Mouse (Mus musculus) stomach, postnatal 0 days (tissue): ENCODE measurements around the gene Gstp1. TPM values are rescaled to one million over a fixed set of nuclear protein-coding genes. Genes with fewer than 3 reads are reported as not detected.

Experiments used
- ATAC-seq: fragments of 200-750 bp; cut with Nextera tagmentation; 2 replicates; pipeline ENCODE4 v1.8.0; 2017; ENCODE audit not compliant: low FRiP score, low TSS enrichment
- DNase-seq: peaks from one replicate; pipeline ENCODE4 v3.0.0-alpha.2; 2016; ENCODE audit warnings: low spot score
- H3K27ac ChIP-seq: fragments of 300-500 bp; sonication (generic); replicated peaks from 2 replicates; pipeline ENCODE4 v1.5.1; 2014; ENCODE audit warnings: mild to moderate bottlenecking, control low read depth
- H3K27me3 ChIP-seq: fragments of 300-500 bp; sonication (generic); 2 replicates; pipeline ENCODE4 v1.6.1; 2014; ENCODE audit warnings: low read length; ENCODE audit not compliant: control insufficient read depth, insufficient read depth
- H3K36me3 ChIP-seq: fragments of 300-500 bp; sonication (generic); 2 replicates; pipeline ENCODE4 v1.6.1; 2014; ENCODE audit warnings: low read length, mixed read lengths; ENCODE audit not compliant: control insufficient read depth, insufficient read depth
- H3K4me1 ChIP-seq: fragments of 300-500 bp; sonication (generic); replicated peaks from 2 replicates; pipeline ENCODE4 v1.6.1; 2014; ENCODE audit warnings: antibody characterized with exemption; ENCODE audit not compliant: control insufficient read depth, insufficient read depth
- H3K4me2 ChIP-seq: fragments of 300-500 bp; sonication (generic); replicated peaks from 2 replicates; pipeline ENCODE4 v1.6.1; 2014; ENCODE audit warnings: low read depth, mild to moderate bottlenecking, control low read depth, moderate library complexity
- H3K4me3 ChIP-seq: fragments of 300-500 bp; sonication (generic); 2 replicates; pipeline ENCODE4 v1.5.1; 2014; ENCODE audit warnings: low read depth, low read length, control low read depth
- H3K9ac ChIP-seq: fragments of 300-500 bp; sonication (generic); 2 replicates; pipeline ENCODE4 v1.6.1; 2014; ENCODE audit warnings: mild to moderate bottlenecking, low read length, control low read depth, mixed read lengths
- H3K9me3 ChIP-seq: fragments of 300-500 bp; sonication (generic); 2 replicates; pipeline ENCODE4 v1.6.1; 2016; ENCODE audit warnings: low read length; ENCODE audit not compliant: control insufficient read depth
- CTCF ChIP-seq: IDR thresholded peaks from 2 replicates; pipeline ENCODE4 v1.5.1; 2016; ENCODE audit warnings: antibody characterized with exemption, low read depth, mild to moderate bottlenecking, moderate library complexity
- EP300 ChIP-seq: optimal IDR thresholded peaks from 2 replicates; pipeline ENCODE3; 2016; ENCODE audit warnings: antibody characterized with exemption
- WGBS: fragments of 180-500 bp; shearing (Covaris S2); extraction: QIAGEN DNeasy Blood & Tissue Kit; methylation state at CpG from one replicate; pipeline ENCODE4 v1.1.7; 2014; 5-methylcytosine and 5-hydroxymethylcytosine counted together
- polyA plus RNA-seq: library from polyadenylated mRNA; unstranded; fragments of >200 nt; fragmentation: Nextera tagmentation; extraction: Ambion mirVana; gene quantifications from 2 replicates; pipeline ENCODE4 v1.2.1, GENCODE M21; 2015

Gstp1 gene
- polyA plus RNA-seq, 1 experiment from 2014 or later = 1,081 TPM

GRCm38 (mm10) chr19:4018743-4019583 lies 18.8 kb downstream of the Gstp1 start:
- DNase-seq = peak; percentile 87
- Histone ChIP-seq H3K9me3 (no peaks in the 10 kb centered on the region), H3K4me1 (no peaks in the 10 kb centered on the region), H3K27me3 (no peaks in the 10 kb centered on the region), H3K27ac (peak overlapping the region; percentile 53), H3K36me3 (no peaks in the 10 kb centered on the region), H3K4me2 (no peak overlapping the region), H3K9ac (no peak overlapping the region), H3K4me3 (no peak overlapping the region)
- 20% methylated on average over 18 of the region's 18 CpGs for WGBS
- no peak for TF ChIP-seq EP300
- peak; percentile 91 for TF ChIP-seq CTCF
- peak; percentile 84 for ATAC-seq

- H3K36me3 ChIP-seq = no peaks in the 10 kb centered on the region
- peak overlapping the region; percentile 53 for H3K27ac ChIP-seq
- DNase-seq (no peak), ATAC-seq (no peak)
- H3K4me3 ChIP-seq = no peak overlapping the region
- no peaks in the 10 kb centered on the region for H3K4me1 ChIP-seq
- TF ChIP-seq EP300 (no peak), CTCF (no peak)
- H3K27me3 ChIP-seq = no peaks in the 10 kb centered on the region
- no peak overlapping the region for H3K9ac ChIP-seq
- WGBS = 42% methylated on average over 10 of the region's 10 CpGs
- H3K4me2 ChIP-seq = no peak overlapping the region
- no peaks in the 10 kb centered on the region for H3K9me3 ChIP-seq
Measured at GRCm38 (mm10) chr19:4017921-4018587, 19.7 kb downstream of the Gstp1 start.

- no peaks in the 10 kb centered on the region for H3K9me3 ChIP-seq
- H3K4me2 ChIP-seq = no peak overlapping the region
- TF ChIP-seq CTCF (no peak), EP300 (no peak)
- no peak overlapping the region for H3K9ac ChIP-seq
- no peaks in the 10 kb centered on the region; the same call in 1 of the 2 replicates for H3K4me1 ChIP-seq
- 65% methylated on average over 5 of the region's 5 CpGs for WGBS
- no peak for ATAC-seq
- H3K27ac ChIP-seq = no peak overlapping the region
- no peak overlapping the region for H3K4me3 ChIP-seq
- no peak for DNase-seq
- H3K36me3 ChIP-seq = no peaks in the 10 kb centered on the region
- H3K27me3 ChIP-seq = no peaks in the 10 kb centered on the region
Measured at GRCm38 (mm10) chr19:4015635-4016034, 22.1 kb downstream of the Gstp1 start.

GRCm38 (mm10) chr19:4014802-4015201 lies 23.0 kb downstream of the Gstp1 start:
- no peaks in the 10 kb centered on the region; the same call in 1 of the 2 replicates for H3K4me1 ChIP-seq
- no peaks in the 10 kb centered on the region for H3K27me3 ChIP-seq
- DNase-seq (no peak), ATAC-seq (no peak)
- H3K36me3 ChIP-seq = no peaks in the 10 kb centered on the region
- H3K4me2 ChIP-seq = no peak overlapping the region
- H3K4me3 ChIP-seq = no peak overlapping the region
- no peak overlapping the region for H3K9ac ChIP-seq
- no peaks in the 10 kb centered on the region for H3K9me3 ChIP-seq
- TF ChIP-seq CTCF (no peak), EP300 (no peak)
- no peak overlapping the region for H3K27ac ChIP-seq

- Histone ChIP-seq H3K27ac (0 out of 2 replicates have a peak overlapping the region, but pooled peaks have one; percentile 35), H3K4me1 (no peaks in the 10 kb centered on the region; the same call in 1 of the 2 replicates), H3K4me3 (peak overlapping the region; percentile 81), H3K27me3 (no peaks in the 10 kb centered on the region), H3K9me3 (no peaks in the 10 kb centered on the region), H3K36me3 (no peaks in the 10 kb centered on the region), H3K9ac (peak overlapping the region; percentile 55; the same call in 1 of the 2 replicates), H3K4me2 (peak overlapping the region; percentile 50)
- ATAC-seq = no peak
- no peak for DNase-seq
- 11% methylated on average over 9 of the region's 9 CpGs for WGBS
- no peak for TF ChIP-seq CTCF
- TF ChIP-seq EP300 = no peak
Measured at GRCm38 (mm10) chr19:4013066-4013465, 24.7 kb downstream of the Gstp1 start.
